Mouse (Mus musculus) liver, adult 2 months (tissue): ENCODE data around the gene Ppp1cb. TPM values are rescaled to one million over a fixed set of nuclear protein-coding genes. Genes with fewer than 3 reads are reported as not detected.

Source experiments
- DNase-seq: peaks from one replicate; pipeline ENCODE4 v3.0.0-alpha.2; 2011; ENCODE audit warnings: low read depth, low spot score; ENCODE audit errors: extremely low read depth
- H3K27ac ChIP-seq: fragments of 200-500 bp; replicated peaks from 2 replicates; pipeline ENCODE4 v1.5.1; 2012; ENCODE audit warnings: low read depth, mild to moderate bottlenecking, control low read depth, inconsistent platforms, low read length; ENCODE audit not compliant: insufficient read depth
- H3K27me3 ChIP-seq: fragments of 200-500 bp; 2 replicates; pipeline ENCODE4 v1.6.1; 2012; ENCODE audit warnings: mild to moderate bottlenecking, moderate library complexity, low read length, inconsistent platforms; ENCODE audit not compliant: control insufficient read depth, insufficient read depth
- H3K36me3 ChIP-seq: fragments of 200-500 bp; 2 replicates; pipeline ENCODE4 v1.6.1; 2012; ENCODE audit warnings: low read length, inconsistent platforms; ENCODE audit not compliant: control insufficient read depth, insufficient read depth
- H3K4me1 ChIP-seq: fragments of 200-500 bp; 2 replicates; pipeline ENCODE4 v1.6.1; 2011; ENCODE audit warnings: low read length; ENCODE audit not compliant: control insufficient read depth, insufficient read depth
- H3K4me3 ChIP-seq: fragments of 200-500 bp; 2 replicates; pipeline ENCODE4 v1.5.1; 2011; ENCODE audit warnings: low read depth, mild to moderate bottlenecking, control low read depth, low read length, moderate library complexity; ENCODE audit not compliant: insufficient read depth
- H3K79me2 ChIP-seq: fragments of 200-500 bp; 2 replicates; pipeline ENCODE4 v1.6.1; 2012; ENCODE audit warnings: inconsistent platforms, mild to moderate bottlenecking, low read length, moderate library complexity; ENCODE audit not compliant: control insufficient read depth, insufficient read depth
- H3K9ac ChIP-seq: fragments of 200-500 bp; 2 replicates; pipeline ENCODE4 v1.6.1; 2012; ENCODE audit warnings: low read depth, mild to moderate bottlenecking, control low read depth, inconsistent platforms, low read length
- CTCF ChIP-seq: fragments of 200-500 bp; IDR thresholded peaks from 2 replicates; pipeline ENCODE4 v1.5.1; 2011; ENCODE audit warnings: low read depth, low read length, control low read depth
- POLR2A ChIP-seq: fragments of 200-500 bp; IDR thresholded peaks from 2 replicates; pipeline ENCODE4 v1.6.1; 2011; ENCODE audit warnings: low read length, control low read depth; ENCODE audit not compliant: insufficient read depth; ENCODE audit errors: extremely low read depth
- WGBS: fragments of 180-500 bp; shearing (Covaris S2); methylation state at CpG from one replicate; pipeline ENCODE4 v1.1.7; 2018; 5-methylcytosine and 5-hydroxymethylcytosine counted together
- polyA plus RNA-seq: library from polyadenylated mRNA; depleted of rRNA; stranded (reverse); fragments of >200 nt; gene quantifications from 2 replicates; pipeline ENCODE4 v1.2.3, GENCODE M21; 2012; rRNA removed
- total RNA-seq: library from RNA; depleted of rRNA; stranded (reverse); fragments of >200 nt; gene quantifications from 2 replicates; pipeline ENCODE4 v1.2.3, GENCODE M21; 2014; rRNA removed

Gene Ppp1cb
- total and polyA plus RNA-seq, 2 experiments, result 12.1 to 107 TPM

DNA sequence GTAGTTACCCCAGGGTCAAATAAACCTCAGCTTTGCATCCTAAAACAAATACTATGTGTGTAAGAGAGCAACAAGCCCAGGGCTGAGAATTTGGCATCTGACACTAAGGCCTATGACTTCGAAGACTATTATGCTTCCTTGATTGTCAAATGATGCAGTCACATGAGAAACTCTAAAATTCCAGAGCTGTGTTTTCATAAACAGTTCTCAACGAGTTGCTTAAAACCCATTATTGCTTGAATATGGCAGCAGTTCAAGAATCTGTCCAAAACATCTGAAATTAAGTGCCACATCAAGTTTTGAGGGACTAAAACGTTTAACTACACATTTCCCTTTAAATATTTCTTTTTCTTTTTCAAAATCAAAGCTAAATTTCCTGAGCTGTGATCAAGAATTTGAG lies 50.1 kb downstream of the Ppp1cb start:
- H3K27ac ChIP-seq, result no peak overlapping the region
- H3K79me2 ChIP-seq, result no peaks in the 10 kb centered on the region
- H3K36me3 ChIP-seq, result no peaks in the 10 kb centered on the region
- H3K4me1 ChIP-seq, result no peaks in the 10 kb centered on the region
- TF ChIP-seq POLR2A (no peak), CTCF (no peak)
- no peak overlapping the region for H3K9ac ChIP-seq
- H3K4me3 ChIP-seq, result no peak overlapping the region
- WGBS, result 76% methylated on average over 3 of the region's 3 CpGs
- no peaks in the 10 kb centered on the region for H3K27me3 ChIP-seq
- no peak for DNase-seq

DNA sequence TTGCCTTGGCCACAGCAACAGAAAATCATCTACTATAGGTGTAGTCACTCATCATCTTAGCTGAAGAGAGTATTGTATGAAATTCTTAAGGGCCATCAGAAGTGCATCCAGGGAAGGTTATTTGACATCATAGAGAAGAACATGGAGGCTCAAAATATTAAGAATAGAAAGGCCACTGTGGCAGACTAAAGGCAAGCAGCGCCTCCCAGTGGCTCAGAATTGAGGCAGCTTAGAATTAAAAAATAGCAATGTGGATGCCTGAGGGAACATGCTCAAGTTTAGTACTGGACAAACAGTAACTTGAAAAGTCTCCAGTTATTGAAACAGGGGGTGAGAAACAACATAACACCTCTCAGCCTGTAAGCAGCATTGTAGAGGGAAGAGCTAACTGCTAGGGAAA lies 61.7 kb downstream of the Ppp1cb start:
- Histone ChIP-seq H3K4me3 (no peak overlapping the region), H3K4me1 (no peaks in the 10 kb centered on the region), H3K9ac (no peak overlapping the region), H3K36me3 (no peaks in the 10 kb centered on the region), H3K27ac (no peak overlapping the region), H3K27me3 (no peaks in the 10 kb centered on the region), H3K79me2 (no peaks in the 10 kb centered on the region)
- peak; percentile 51; the same call in 1 of the 2 replicates for TF ChIP-seq CTCF
- TF ChIP-seq POLR2A, result no peak
- 41% methylated on average over 1 of the region's 1 CpGs for WGBS
- DNase-seq, result no peak

DNA sequence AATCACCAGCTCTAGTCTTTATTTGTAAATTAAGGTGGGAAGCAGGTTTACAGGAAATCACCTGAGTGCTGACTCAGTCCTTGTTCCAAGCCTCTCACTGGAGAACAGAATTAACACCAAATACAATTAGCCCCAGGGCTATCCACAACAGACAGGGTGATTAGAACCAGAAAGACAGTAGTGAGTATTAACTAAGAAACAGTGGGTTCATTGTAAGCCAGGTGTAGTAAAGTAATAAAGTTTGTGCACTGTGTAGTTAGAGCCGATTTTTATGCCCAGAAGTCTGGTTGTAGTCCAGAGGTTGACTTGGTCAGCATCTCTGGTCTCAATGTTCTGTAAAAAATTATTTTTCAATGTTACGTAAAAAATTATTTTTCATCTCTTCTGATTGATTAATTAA lies 90.8 kb downstream of the Ppp1cb start:
- H3K9ac ChIP-seq, result no peak overlapping the region
- H3K27ac ChIP-seq, result no peak overlapping the region
- H3K36me3 ChIP-seq, result no peaks in the 10 kb centered on the region
- DNase-seq, result no peak
- H3K4me3 ChIP-seq, result no peak overlapping the region
- TF ChIP-seq POLR2A (no peak), CTCF (no peak)
- no peaks in the 10 kb centered on the region for H3K79me2 ChIP-seq
- no peaks in the 10 kb centered on the region for H3K27me3 ChIP-seq
- H3K4me1 ChIP-seq, result no peaks in the 10 kb centered on the region
- 88% methylated on average over 2 of the region's 2 CpGs for WGBS

DNA sequence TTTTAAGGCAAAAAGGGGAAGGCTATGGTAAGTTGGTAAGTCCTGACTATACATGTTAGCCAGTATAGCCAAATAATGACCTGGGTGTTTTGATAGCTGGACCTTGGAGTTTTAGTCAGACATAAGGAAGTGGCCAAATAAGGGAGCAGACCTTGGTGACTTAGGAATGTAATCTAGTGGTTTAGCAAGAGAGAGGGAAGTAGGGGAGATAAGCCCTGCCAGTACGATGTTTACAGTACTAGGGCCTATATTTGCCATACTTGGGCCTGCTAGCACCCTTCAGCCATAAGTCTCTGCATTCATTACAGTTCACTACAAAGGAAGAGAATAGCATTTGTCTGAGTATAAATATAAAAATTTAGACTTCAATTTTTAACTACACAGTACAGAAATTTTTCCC lies 106.1 kb downstream of the Ppp1cb start:
- Histone ChIP-seq H3K4me3 (no peak overlapping the region), H3K36me3 (no peaks in the 10 kb centered on the region), H3K27me3 (no peaks in the 10 kb centered on the region), H3K79me2 (no peaks in the 10 kb centered on the region), H3K27ac (no peak overlapping the region), H3K4me1 (no peaks in the 10 kb centered on the region), H3K9ac (no peak overlapping the region)
- no peak for TF ChIP-seq CTCF
- TF ChIP-seq POLR2A, result no peak
- 62% methylated on average over 1 of the region's 1 CpGs for WGBS
- DNase-seq, result no peak

Other genes starting within 250 kb of the Ppp1cb start
- under 0.01 and 0.07 TPM in 2 replicates for gene Plb1, start 226.1 kb upstream of the Ppp1cb start, total RNA-seq
- 0.02 TPM in 1 of 2 replicates, not detected in the other for gene Plb1, start 226.1 kb upstream of the Ppp1cb start, polyA plus RNA-seq
- gene Yes1, start 152.3 kb downstream of the Ppp1cb start, total RNA-seq, result 24.4 and 30.6 TPM in 2 replicates
- gene Yes1, start 152.3 kb downstream of the Ppp1cb start, polyA plus RNA-seq, result 1.4 and 1.7 TPM in 2 replicates